Mouse (Mus musculus) embryonic facial prominence, embryonic 11.5 days (tissue): Measurements from ENCODE around the gene Slc22a23. TPM values are rescaled to one million over a fixed set of nuclear protein-coding genes. Genes with fewer than 3 reads are reported as not detected.

ENCODE experiments used
- ATAC-seq: fragments of 200-750 bp; cut with Nextera tagmentation; replicated peaks from 2 replicates; pipeline ENCODE4 v1.8.0; 2017; ENCODE audit warnings: low read depth; ENCODE audit not compliant: insufficient number of reproducible peaks, low FRiP score, low TSS enrichment
- DNase-seq: peaks from one replicate; pipeline ENCODE4 v3.0.0-alpha.2; 2015; ENCODE audit warnings: low spot score
- H3K27ac ChIP-seq: fragments of 300-500 bp; sonication (generic); replicated peaks from 2 replicates; pipeline ENCODE4 v1.5.1; 2014; ENCODE audit warnings: mild to moderate bottlenecking, low read depth, low read length, control low read depth
- H3K27me3 ChIP-seq: fragments of 300-500 bp; sonication (generic); 2 replicates; pipeline ENCODE4 v1.6.1; 2014; ENCODE audit warnings: mild to moderate bottlenecking, low read length, moderate library complexity, mixed read lengths; ENCODE audit not compliant: control insufficient read depth, insufficient read depth
- H3K36me3 ChIP-seq: fragments of 300-500 bp; sonication (generic); replicated peaks from 2 replicates; pipeline ENCODE4 v1.6.1; 2014; ENCODE audit warnings: low read depth, mild to moderate bottlenecking, low read length, moderate library complexity, mixed read lengths; ENCODE audit not compliant: control insufficient read depth, insufficient read depth
- H3K4me1 ChIP-seq: fragments of 300-500 bp; sonication (generic); 2 replicates; pipeline ENCODE4 v1.6.1; 2014; ENCODE audit warnings: low read length, mixed read lengths; ENCODE audit not compliant: control insufficient read depth, insufficient read depth
- H3K4me2 ChIP-seq: fragments of 300-500 bp; sonication (generic); 2 replicates; pipeline ENCODE4 v1.6.1; 2014; ENCODE audit warnings: low read depth, mild to moderate bottlenecking, control low read depth, low read length, moderate library complexity
- H3K4me3 ChIP-seq: fragments of 300-500 bp; sonication (generic); 2 replicates; pipeline ENCODE4 v1.5.1; 2014; ENCODE audit warnings: low read depth, low read length, control low read depth
- H3K9ac ChIP-seq: fragments of 300-500 bp; sonication (generic); replicated peaks from 2 replicates; pipeline ENCODE4 v1.6.1; 2014; ENCODE audit warnings: mild to moderate bottlenecking, control low read depth, low read length
- H3K9me3 ChIP-seq: fragments of 300-500 bp; sonication (generic); replicated peaks from 2 replicates; pipeline ENCODE4 v1.6.1; 2016; ENCODE audit warnings: mild to moderate bottlenecking, low read length, inconsistent platforms, mixed read lengths; ENCODE audit not compliant: control insufficient read depth
- WGBS: fragments of 180-500 bp; shearing (Covaris S2); extraction: QIAGEN DNeasy Blood & Tissue Kit; methylation state at CpG from one replicate; pipeline ENCODE4 v1.1.7; 2014; 5-methylcytosine and 5-hydroxymethylcytosine counted together
- polyA plus RNA-seq: library from polyadenylated mRNA; unstranded; fragments of >200 nt; fragmentation: Nextera tagmentation; extraction: Ambion mirVana; gene quantifications from 2 replicates; pipeline ENCODE4 v1.2.1, GENCODE M21; 2014

Slc22a23 gene
- polyA plus RNA-seq, 1 experiment from 2014 or later = 4.9 TPM

- Histone ChIP-seq H3K27ac (no peak overlapping the region), H3K27me3 (no peaks in the 10 kb centered on the region), H3K36me3 (no peaks in the 10 kb centered on the region), H3K9ac (no peak overlapping the region), H3K4me1 (no peaks in the 10 kb centered on the region), H3K4me3 (no peak overlapping the region), H3K4me2 (no peak overlapping the region), H3K9me3 (no peaks in the 10 kb centered on the region)
- ATAC-seq (no peak), DNase-seq (no peak)
- WGBS = 81% methylated on average over 6 of the region's 6 CpGs
These were observed 137.1 kb downstream of the Slc22a23 start for GRCm38 (mm10) chr13:34207714-34208470.

GRCm38 (mm10) chr13:34205216-34205615, 139.8 kb downstream of the Slc22a23 start:
- H3K27me3 ChIP-seq = no peaks in the 10 kb centered on the region
- H3K4me1 ChIP-seq = no peaks in the 10 kb centered on the region
- ATAC-seq = no peak
- H3K9me3 ChIP-seq = no peaks in the 10 kb centered on the region
- 95% methylated on average over 3 of the region's 3 CpGs for WGBS
- DNase-seq = no peak
- no peaks in the 10 kb centered on the region for H3K36me3 ChIP-seq
- H3K27ac ChIP-seq = no peak overlapping the region
- H3K4me3 ChIP-seq = no peak overlapping the region
- no peak overlapping the region for H3K9ac ChIP-seq
- H3K4me2 ChIP-seq = no peak overlapping the region

GRCm38 (mm10) chr13:34195676-34196075, 149.3 kb downstream of the Slc22a23 start:
- Histone ChIP-seq H3K9ac (no peak overlapping the region), H3K4me1 (no peaks in the 10 kb centered on the region), H3K9me3 (no peaks in the 10 kb centered on the region), H3K27ac (no peak overlapping the region), H3K36me3 (no peaks in the 10 kb centered on the region), H3K27me3 (no peaks in the 10 kb centered on the region), H3K4me2 (no peak overlapping the region), H3K4me3 (no peak overlapping the region)
- WGBS = 96% methylated on average over 1 of the region's 1 CpGs
- ATAC-seq = no peak
- no peak for DNase-seq

- no peaks in the 10 kb centered on the region for H3K27me3 ChIP-seq
- WGBS = 37% methylated on average over 8 of the region's 8 CpGs
- H3K9ac ChIP-seq = no peak overlapping the region
- no peaks in the 10 kb centered on the region for H3K4me1 ChIP-seq
- H3K36me3 ChIP-seq = no peaks in the 10 kb centered on the region
- ATAC-seq = no peak
- H3K4me3 ChIP-seq = no peak overlapping the region
- DNase-seq = no peak
- no peak overlapping the region for H3K4me2 ChIP-seq
- H3K27ac ChIP-seq = no peak overlapping the region
- H3K9me3 ChIP-seq = no peaks in the 10 kb centered on the region
These were observed 151.6 kb downstream of the Slc22a23 start for GRCm38 (mm10) chr13:34193384-34193783.

GRCm38 (mm10) chr13:34192414-34193191, 152.4 kb downstream of the Slc22a23 start:
- H3K4me3 ChIP-seq = no peak overlapping the region
- no peaks in the 10 kb centered on the region for H3K4me1 ChIP-seq
- 0 out of 2 replicates have a peak, but pooled peaks have one; percentile 63 for ATAC-seq
- H3K27ac ChIP-seq = no peak overlapping the region
- no peak overlapping the region for H3K4me2 ChIP-seq
- H3K36me3 ChIP-seq = no peaks in the 10 kb centered on the region
- no peaks in the 10 kb centered on the region for H3K9me3 ChIP-seq
- DNase-seq = no peak
- 70% methylated on average over 8 of the region's 8 CpGs for WGBS
- H3K27me3 ChIP-seq = no peaks in the 10 kb centered on the region
- H3K9ac ChIP-seq = no peak overlapping the region

GRCm38 (mm10) chr13:34187571-34187970, 157.4 kb downstream of the Slc22a23 start:
- Histone ChIP-seq H3K9ac (no peak overlapping the region), H3K27me3 (no peaks in the 10 kb centered on the region), H3K27ac (no peak overlapping the region), H3K9me3 (no peaks in the 10 kb centered on the region), H3K36me3 (no peaks in the 10 kb centered on the region), H3K4me1 (no peaks in the 10 kb centered on the region), H3K4me3 (no peak overlapping the region), H3K4me2 (no peak overlapping the region)
- DNase-seq = peak; percentile 85
- ATAC-seq = peak; percentile 77; the same call in 1 of the 2 replicates
- WGBS = 16% methylated on average over 5 of the region's 5 CpGs

- Histone ChIP-seq H3K9me3 (no peaks in the 10 kb centered on the region), H3K36me3 (no peaks in the 10 kb centered on the region; the same call in 1 of the 2 replicates), H3K4me1 (no peaks in the 10 kb centered on the region), H3K9ac (no peak overlapping the region), H3K27ac (no peak overlapping the region), H3K4me3 (no peak overlapping the region), H3K4me2 (no peak overlapping the region), H3K27me3 (no peaks in the 10 kb centered on the region)
- DNase-seq = no peak
- ATAC-seq = no peak
- WGBS = 90% methylated on average over 2 of the region's 2 CpGs
These were observed 159.6 kb downstream of the Slc22a23 start for GRCm38 (mm10) chr13:34185371-34185770.

- 84% methylated on average over 5 of the region's 5 CpGs for WGBS
These were observed 163.4 kb downstream of the Slc22a23 start for GRCm38 (mm10) chr13:34181624-34182023.

More at GRCm38 (mm10) chr13:34181624-34182023, 163.4 kb downstream of the Slc22a23 start:
- Histone ChIP-seq H3K9ac (no peak overlapping the region), H3K27me3 (no peaks in the 10 kb centered on the region), H3K4me1 (no peaks in the 10 kb centered on the region), H3K4me2 (no peak overlapping the region), H3K36me3 (no peaks in the 10 kb centered on the region; the same call in 1 of the 2 replicates), H3K27ac (no peak overlapping the region), H3K9me3 (no peaks in the 10 kb centered on the region), H3K4me3 (no peak overlapping the region)
- no peak for ATAC-seq
- DNase-seq = no peak
